Mouse (Mus musculus) gastrocnemius, postnatal 10 days (tissue): Measurements from ENCODE around the gene Capn13. TPM values are rescaled to one million over a fixed set of nuclear protein-coding genes. Genes with fewer than 3 reads are reported as not detected.

Experiments
- DNase-seq: peaks from one replicate; pipeline ENCODE4 v3.0.0; 2021; ENCODE audit warnings: mixed read lengths
- long read RNA-seq, 2 experiments: library from polyadenylated mRNA; stranded (forward); transcript quantifications; one replicate each; pipeline ENCODE4 v2.0.0; 2021
- total RNA-seq, 2 experiments: library from RNA; stranded (reverse); gene quantifications; 2 replicates each; pipeline ENCODE4 v1.2.3; 2021

Capn13 gene
- not detected for total RNA-seq
- long read RNA-seq, experiment 1 = 0 reads
- long read RNA-seq, experiment 2 = 0 reads

GRCm38 (mm10) chr17:73400862-73401261 is at the start of gene Capn13:
Gene Capn13 (minus strand): TSS chr17:73400866.
- DNase-seq = no peak

- no peak for DNase-seq
These were observed 48.4 kb upstream of the Capn13 start for GRCm38 (mm10) chr17:73449104-73449503.

- no peak for DNase-seq
These were observed 40.1 kb upstream of the Capn13 start for GRCm38 (mm10) chr17:73440798-73441197.

GRCm38 (mm10) chr17:73432564-73433006 is 31.9 kb upstream of the Capn13 start:
- no peak for DNase-seq

GRCm38 (mm10) chr17:73432058-73432457 is 31.4 kb upstream of the Capn13 start:
- no peak for DNase-seq

GRCm38 (mm10) chr17:73417382-73417781 is 16.7 kb upstream of the Capn13 start:
- DNase-seq = no peak

- no peak for DNase-seq
These were observed 15.6 kb upstream of the Capn13 start for GRCm38 (mm10) chr17:73416181-73416795.

- DNase-seq = no peak
These were observed 11.2 kb upstream of the Capn13 start for GRCm38 (mm10) chr17:73411817-73412216.

- no peak for DNase-seq
These were observed 606 bp upstream of the Capn13 start for GRCm38 (mm10) chr17:73401272-73401671.

GRCm38 (mm10) chr17:73399136-73399535 is 1.5 kb downstream of the Capn13 start:
- no peak for DNase-seq

GRCm38 (mm10) chr17:73393361-73393760 is 7.3 kb downstream of the Capn13 start:
- no peak for DNase-seq

GRCm38 (mm10) chr17:73391771-73392170 is 8.9 kb downstream of the Capn13 start:
- DNase-seq = peak; percentile 11

GRCm38 (mm10) chr17:73390191-73391089 is 10.2 kb downstream of the Capn13 start:
- DNase-seq = no peak

- no peak for DNase-seq
These were observed 11.3 kb downstream of the Capn13 start for GRCm38 (mm10) chr17:73389336-73389735.

- no peak for DNase-seq
These were observed 14.1 kb downstream of the Capn13 start for GRCm38 (mm10) chr17:73386581-73386980.

GRCm38 (mm10) chr17:73385940-73386339 is 14.7 kb downstream of the Capn13 start:
- no peak for DNase-seq

GRCm38 (mm10) chr17:73382327-73383014 is 18.2 kb downstream of the Capn13 start:
- no peak for DNase-seq

GRCm38 (mm10) chr17:73381681-73382080 is 19.0 kb downstream of the Capn13 start:
- no peak for DNase-seq

- no peak for DNase-seq
These were observed 22.7 kb downstream of the Capn13 start for GRCm38 (mm10) chr17:73377778-73378484.

- DNase-seq = no peak
These were observed 33.3 kb downstream of the Capn13 start for GRCm38 (mm10) chr17:73367334-73367733.

- no peak for DNase-seq
These were observed 39.6 kb downstream of the Capn13 start for GRCm38 (mm10) chr17:73361054-73361453.
